Mouse (Mus musculus): ENCODE measurements around the gene Chtf18. TPM values are rescaled to one million over a fixed set of nuclear protein-coding genes. Genes with fewer than 3 reads are reported as not detected.
A peak's percentile ranks its signal among the peaks of the same experiment; 100 is the strongest.
"Not testable (repeated sequence)": the region's sequence is repeated elsewhere in the genome, so short reads cannot be mapped to it uniquely, and the experiment has no call there.

Chtf18 gene
- 1 to 10 TPM; 1.6 to 1.9 TPM for total RNA-seq (2021)

- intact Hi-C loops (cut with DNase I) = no loop called here
- DNase-seq (ENCODE audit: low spot score) = peak; percentile 100
Observed at GRCm38 (mm10) chr17:25727265-25728008, at the start of gene Chtf18, which contains the start of gene Rpusd1. Gene Chtf18 (minus strand): TSS chr17:25727419. Gene Rpusd1 (plus strand): TSS chr17:25727670.

DNA sequence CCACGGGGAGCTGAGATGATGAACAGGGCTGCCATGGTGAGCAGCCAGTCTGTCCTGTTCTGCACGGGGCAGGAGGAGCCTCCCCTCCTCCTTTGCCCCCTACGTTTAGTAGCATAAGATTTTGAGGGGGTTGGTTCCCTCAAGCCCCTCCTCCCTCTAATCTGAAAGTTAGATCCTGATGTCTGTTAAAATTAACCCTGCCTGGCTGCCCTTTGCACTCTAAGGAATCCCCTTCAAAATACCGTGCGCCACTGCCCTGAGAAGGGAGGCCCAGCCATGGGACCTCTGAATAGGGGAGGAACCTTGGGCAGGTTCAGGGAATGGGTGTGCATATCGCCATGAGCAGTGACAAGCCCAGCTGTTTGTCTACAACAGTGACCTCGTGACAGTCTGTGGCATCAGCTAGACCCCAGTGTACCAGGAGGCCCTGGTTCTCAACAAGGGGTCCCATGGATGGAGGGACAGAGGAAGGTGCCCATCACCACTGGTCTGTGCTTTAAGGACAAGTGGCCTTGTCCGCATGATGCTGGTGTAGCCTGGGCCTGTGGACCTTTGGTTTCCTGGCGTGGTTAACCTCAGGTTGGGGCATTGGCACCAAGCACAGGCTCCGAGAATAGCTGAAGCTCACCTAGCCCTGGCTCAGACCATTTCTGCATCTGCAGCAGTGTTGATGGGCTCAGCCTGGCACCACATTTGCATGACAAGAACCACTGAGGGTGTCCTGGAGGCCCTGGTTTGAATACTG, 48.3 kb upstream of the Chtf18 start:
- DNase-seq (ENCODE audit: low spot score) = no peak
- intact Hi-C loops (cut with DNase I) = loop anchor here (10.0 kb wide), 1 partner anchor 479 kb away; the partner anchor contains the start of gene Luc7l

GRCm38 (mm10) chr17:25773549-25774120, 46.4 kb upstream of the Chtf18 start, which contains the start of gene Narfl:
Gene Narfl (plus strand): TSS chr17:25773776.
- intact Hi-C loops (cut with DNase I) = loop anchor here (1.0 to 10.0 kb wide), 2 partner anchors 28 to 481 kb away; partner anchors contain the start of gene Luc7l

GRCm38 (mm10) chr17:25769331-25769730, 42.1 kb upstream of the Chtf18 start:
- no peak for DNase-seq (ENCODE audit: low spot score)
- intact Hi-C loops (cut with DNase I) = no loop called here

More at GRCm38 (mm10) chr17:25773549-25774120, 46.4 kb upstream of the Chtf18 start, which contains the start of gene Narfl:
- DNase-seq (ENCODE audit: low spot score) = peak; percentile 89

- intact Hi-C loops (cut with DNase I) = no loop called here
- DNase-seq (ENCODE audit: low spot score) = no peak
Observed at GRCm38 (mm10) chr17:25765886-25766285, 38.7 kb upstream of the Chtf18 start.

DNA sequence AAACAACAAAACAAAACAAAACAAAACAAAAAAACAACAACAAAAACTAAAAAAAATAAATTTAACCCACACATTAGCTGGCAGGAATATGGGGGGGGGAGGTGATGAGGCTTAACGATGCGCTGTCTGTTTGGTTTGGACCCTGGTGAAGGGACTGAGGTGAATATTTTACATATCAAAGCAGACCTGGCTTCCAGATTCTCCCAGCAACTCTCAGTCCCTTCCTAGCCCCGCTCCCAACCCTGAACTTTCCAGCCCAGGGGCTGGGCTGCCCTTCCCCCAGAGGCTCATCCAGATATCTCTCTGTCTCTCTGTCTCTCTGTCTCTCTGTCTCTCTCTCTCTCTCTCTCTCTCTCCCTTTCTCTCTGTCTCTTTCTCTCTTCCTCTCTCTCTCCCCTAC, 35.4 kb upstream of the Chtf18 start:
- no peak for DNase-seq (ENCODE audit: low spot score)
- intact Hi-C loops (cut with DNase I) = no loop called here

DNA sequence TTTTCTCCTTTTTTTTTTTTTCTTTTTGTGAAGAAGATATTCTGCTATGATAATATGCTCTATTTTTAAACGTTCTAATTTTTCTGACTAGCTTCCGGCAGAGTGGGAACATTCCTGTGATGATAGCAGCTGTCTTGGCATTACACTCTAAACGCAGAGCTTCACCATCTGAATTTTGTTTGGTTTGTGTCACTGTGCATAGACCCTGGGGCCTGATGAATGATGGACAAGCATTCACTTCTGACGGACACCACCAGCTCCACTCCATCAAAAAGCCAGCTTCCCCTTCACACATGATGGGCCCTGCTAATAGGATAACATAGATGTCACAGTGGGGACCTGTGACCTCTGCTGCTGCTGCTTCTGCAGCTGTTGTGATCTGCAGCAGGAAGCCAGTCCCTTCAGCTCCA, 34.3 kb upstream of the Chtf18 start:
- intact Hi-C loops (cut with DNase I) = no loop called here
- DNase-seq (ENCODE audit: low spot score) = no peak

DNA sequence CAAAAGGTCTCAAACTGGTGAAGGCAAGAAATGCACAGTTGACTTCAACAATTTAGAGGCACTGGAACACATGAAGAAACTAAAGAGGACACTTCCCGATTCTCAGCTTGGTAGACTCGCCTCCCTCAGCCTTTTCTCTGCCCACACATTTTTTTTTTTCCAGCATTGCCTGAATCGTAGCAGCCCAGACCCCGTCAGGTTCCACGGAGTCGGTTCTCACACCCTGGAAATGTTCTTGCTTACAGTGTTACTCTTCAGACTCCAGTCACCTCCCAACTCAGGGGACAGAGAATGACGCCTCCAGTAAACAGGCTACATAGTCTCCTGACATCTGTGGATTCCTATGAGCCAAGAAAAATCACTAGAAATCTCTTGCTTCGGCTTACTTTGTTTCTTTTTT, 32.9 kb upstream of the Chtf18 start:
- DNase-seq (ENCODE audit: low spot score) = no peak
- intact Hi-C loops (cut with DNase I) = no loop called here

GRCm38 (mm10) chr17:25757691-25758090, 30.5 kb upstream of the Chtf18 start:
- intact Hi-C loops (cut with DNase I) = no loop called here
- DNase-seq (ENCODE audit: low spot score) = no peak

- intact Hi-C loops (cut with DNase I) = no loop called here
- DNase-seq (ENCODE audit: low spot score) = no peak
Observed at GRCm38 (mm10) chr17:25756378-25757242, 29.4 kb upstream of the Chtf18 start.

DNA sequence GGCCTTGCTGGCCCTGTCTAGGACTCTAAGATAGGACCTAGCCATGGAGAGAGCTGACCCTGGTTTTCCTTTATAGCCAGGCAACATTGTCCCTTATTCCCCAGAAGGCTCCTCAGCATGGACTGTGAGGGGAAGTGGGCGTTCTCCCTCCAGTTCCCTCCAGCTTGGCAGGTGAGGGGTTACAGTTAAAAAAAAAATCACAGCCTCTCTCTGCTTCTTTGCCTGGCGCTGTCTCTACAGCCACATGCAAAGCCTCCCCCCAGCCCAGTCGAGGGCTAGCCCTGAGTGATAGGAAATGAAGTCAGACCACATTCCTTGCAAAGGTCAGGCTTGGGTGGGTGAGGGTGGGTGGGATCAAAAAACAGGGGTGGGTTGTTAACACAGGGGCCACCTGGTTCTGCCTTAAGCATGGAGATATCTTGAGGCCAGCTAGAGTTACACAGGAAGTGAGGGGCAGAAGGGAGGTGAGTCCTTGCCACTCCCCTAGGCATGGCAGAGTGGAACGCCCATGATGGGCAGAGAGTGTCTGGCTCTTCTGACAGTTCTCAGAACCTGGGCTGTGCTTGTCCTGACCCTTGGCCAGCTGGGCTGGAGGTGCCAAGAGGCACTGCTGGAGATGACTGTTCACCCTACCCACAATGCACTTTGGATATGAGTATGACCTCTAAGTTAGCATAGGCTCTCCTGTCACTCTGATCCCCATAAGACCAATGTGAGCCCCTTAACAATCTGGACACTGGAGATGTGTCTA, 28.6 kb upstream of the Chtf18 start:
- no peak for DNase-seq (ENCODE audit: low spot score)
- intact Hi-C loops (cut with DNase I) = no loop called here

DNA sequence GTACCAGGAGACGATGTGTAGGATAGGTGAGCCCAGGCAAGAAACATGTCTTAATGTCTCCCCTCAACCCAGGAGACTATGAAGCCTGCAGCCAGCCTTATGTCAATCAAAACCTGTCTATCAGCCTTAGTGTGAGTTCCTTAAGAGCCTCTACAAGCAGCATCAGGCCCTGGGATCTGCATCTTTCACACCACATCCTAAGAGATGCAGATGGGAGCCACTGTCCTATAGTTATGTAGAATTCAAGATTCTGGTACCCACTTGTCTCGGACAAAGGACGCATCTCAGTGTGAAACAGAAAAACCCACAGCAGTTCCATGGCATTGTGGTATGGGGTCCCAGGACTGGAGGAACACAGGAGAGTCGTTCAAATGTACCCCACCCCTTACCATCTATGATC, 27.9 kb upstream of the Chtf18 start:
- no peak for DNase-seq (ENCODE audit: low spot score)
- intact Hi-C loops (cut with DNase I) = no loop called here

DNA sequence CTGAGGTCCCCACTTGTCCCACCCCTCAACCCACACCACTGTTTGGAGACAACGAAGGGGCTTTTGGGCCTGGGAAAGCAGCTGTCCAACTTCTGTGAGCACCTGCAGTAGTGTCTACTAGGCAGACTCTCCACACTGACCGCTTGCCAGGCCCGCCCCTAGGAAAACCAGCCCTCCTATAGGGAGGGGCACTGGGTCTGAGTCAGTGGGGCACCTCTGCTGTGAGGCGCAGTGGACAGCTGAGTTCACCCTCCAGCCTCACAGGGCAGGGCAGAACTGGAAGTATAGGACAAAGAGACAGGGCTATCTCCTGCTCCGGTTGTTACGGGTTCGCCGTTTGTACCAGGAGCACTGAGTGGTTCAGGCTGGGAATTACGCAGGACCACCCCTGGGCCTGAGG, 27.0 kb upstream of the Chtf18 start, which contains the start of gene Msln:
TSS of gene Msln (minus strand) at position 138 of the 400 bp plus-strand sequence.
- DNase-seq (ENCODE audit: low spot score) = no peak
- intact Hi-C loops (cut with DNase I) = no loop called here

DNA sequence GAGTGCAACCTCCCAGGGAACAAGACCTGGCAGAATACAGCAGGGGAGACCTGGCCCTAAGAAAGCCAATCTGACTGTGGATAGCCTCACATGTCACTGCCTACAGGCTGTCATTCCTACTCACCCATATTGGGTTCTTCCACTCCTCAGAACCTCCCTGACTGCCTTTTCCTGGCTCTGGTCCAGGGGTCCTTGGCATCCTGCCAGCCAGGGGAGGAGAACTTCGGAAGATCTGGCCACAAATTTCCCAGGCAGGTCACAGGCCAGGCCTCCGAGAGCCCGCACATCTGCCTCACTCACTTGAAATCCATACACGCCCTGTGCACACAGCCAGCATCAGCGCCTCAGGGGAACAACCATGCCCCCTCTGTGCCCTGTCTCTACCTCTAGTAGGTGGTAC, 24.2 kb upstream of the Chtf18 start:
- DNase-seq (ENCODE audit: low spot score) = no peak
- intact Hi-C loops (cut with DNase I) = no loop called here

DNA sequence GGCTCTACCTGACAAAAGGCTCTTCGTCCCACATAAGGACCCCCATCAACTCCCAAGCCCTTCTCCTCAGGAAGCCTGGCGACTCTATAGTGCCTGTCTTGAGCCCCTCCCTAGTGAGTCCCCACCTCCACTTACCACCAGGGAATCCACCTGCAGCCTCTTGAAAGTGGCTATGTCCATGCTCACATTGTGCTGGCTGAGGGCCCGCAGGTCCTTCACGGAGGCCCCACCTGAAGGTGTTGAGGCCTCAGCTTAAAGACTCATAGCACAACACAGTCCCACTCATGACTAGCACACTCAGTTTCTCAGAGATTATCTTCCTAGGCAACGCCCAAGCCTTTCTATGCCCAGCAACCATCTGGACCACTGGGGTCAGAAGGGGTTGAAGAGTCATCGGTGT, 22.1 kb upstream of the Chtf18 start:
- DNase-seq (ENCODE audit: low spot score) = no peak
- intact Hi-C loops (cut with DNase I) = no loop called here

DNA sequence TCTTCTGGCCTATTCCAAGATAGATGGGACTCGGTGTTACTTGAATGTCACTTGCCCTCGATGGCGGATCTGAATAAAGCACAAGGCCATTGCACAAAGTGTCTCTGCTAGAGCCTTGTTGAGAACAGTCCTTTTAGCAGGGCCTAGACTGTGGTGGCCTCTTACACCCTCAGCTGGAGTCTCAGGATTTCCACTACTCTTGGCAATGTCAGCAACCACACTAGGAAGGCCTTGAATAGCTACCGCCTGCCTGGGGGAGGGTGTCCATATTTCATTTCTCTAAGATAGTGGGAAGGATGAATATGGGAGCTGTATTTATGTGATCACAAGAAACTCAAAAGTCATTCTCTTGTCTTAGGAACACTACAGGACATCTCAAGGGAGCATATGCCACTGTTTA, 21.0 kb upstream of the Chtf18 start:
- intact Hi-C loops (cut with DNase I) = no loop called here
- DNase-seq (ENCODE audit: low spot score) = no peak

- no peak for DNase-seq (ENCODE audit: low spot score)
- intact Hi-C loops (cut with DNase I) = no loop called here
Observed at GRCm38 (mm10) chr17:25744311-25744710, 17.1 kb upstream of the Chtf18 start.

DNA sequence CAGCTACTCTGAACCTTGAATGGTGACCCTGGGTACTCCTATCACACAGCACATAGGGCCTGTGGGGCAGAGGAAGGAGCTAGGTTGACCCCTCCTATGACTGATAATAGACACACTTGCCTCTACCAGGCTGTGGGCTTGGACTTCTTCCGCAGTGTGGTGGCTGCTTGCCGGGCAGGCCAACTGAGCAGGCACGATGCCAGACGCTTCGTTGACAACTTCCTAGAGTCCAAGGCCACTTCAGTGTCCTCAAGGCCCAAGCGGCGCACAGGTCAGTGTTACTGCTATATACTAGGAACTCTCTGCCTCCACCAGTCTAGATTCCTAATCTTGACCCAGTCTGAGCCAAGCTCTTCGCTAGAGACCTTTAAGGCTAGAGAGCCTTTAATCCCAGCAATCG, 16.6 kb upstream of the Chtf18 start:
- intact Hi-C loops (cut with DNase I) = no loop called here
- no peak for DNase-seq (ENCODE audit: low spot score)

- DNase-seq (ENCODE audit: low spot score); intact Hi-C loops (cut with DNase I): not testable (repeated sequence)
Observed at GRCm38 (mm10) chr17:25741471-25741870, 14.3 kb upstream of the Chtf18 start.
